Mouse (Mus musculus): Measurements from ENCODE around the gene Tspo2.

Tspo2 gene

DNA sequence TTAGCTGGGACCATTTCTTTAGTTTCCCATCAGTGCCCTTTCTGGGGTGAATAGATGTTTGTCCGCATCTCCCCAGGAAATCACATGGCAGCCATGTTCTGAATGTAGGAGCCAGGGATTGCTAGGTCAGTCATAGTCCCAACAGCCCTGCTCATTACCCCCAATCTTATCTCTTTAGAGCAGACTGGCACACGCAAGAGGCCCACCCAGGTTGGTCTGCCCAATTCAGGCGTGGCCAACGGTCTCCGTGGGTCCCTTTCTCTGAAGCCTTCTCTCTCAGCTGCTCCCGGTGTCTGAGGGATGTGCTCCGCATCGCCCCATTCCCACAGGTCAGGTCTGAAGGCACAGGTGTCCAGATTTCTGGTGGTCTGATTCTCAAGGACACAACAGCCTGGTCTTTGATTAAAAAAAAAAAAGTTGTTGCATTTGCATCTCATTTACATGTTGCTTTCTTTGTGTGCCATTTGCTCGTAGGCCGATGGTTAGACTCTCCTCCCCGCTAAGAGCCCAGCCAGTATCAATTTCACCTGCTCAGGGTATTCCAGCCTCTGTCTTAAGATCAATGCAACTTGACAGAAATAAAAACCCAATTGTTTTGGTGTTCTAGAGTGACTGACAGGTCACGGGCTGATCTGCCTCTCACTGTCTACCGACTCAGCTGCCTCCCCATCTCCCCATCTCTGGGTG lies 513 bp downstream of the Tspo2 start:
- no peak for DNase-seq

DNA sequence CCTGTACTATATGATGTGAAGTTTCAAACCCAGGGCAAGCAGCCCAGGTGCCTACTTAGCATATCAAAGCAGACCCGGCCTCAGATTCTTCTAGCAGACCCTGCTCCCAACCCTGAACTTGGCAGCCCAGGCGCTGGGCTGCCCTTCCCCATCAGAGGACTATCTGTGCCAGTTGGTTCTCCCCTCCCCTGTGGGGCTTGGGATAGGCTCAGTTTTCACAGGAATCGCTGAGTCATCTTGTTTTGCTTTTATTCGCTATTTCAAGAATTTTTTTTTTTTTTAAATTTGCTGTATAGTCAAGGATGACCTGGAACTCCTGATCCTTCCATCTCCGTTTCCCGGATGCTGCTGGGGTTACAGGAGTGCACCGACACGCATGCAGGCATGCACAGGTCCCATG lies 3.6 kb downstream of the Tspo2 start:
- no peak for DNase-seq

DNA sequence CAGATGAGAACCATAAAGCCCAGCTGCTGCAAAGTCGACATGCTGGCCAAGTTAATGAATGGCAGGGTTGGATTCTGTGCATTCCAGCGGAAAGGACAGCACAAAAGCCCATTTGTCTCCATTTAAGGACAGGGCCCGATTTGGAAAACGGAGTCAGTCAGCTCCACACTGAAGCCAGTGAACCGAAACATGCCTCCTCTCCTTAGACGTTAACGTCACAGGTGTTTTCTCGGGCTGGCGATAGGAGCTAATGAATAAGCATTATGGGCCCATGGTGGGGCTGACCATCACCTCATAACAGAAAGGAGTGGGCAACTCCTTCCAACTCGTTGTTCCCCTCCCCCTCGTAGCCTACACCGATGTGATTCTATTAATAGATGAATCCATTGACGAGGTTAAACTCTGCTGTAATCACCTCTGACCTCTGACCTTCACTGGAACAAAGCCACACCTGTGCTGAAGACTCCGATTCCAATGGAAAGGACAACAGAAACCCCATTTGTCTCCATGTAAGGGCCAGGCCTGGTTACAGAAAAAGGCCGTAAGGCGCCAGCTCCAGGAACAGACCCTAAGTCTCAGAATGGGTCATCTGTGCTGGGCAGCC lies 7.7 kb downstream of the Tspo2 start:
- DNase-seq, result no peak

- DNase-seq, result no peak
Measured at GRCm38 (mm10) chr17:48442745-48443457, 8.4 kb downstream of the Tspo2 start.

DNA sequence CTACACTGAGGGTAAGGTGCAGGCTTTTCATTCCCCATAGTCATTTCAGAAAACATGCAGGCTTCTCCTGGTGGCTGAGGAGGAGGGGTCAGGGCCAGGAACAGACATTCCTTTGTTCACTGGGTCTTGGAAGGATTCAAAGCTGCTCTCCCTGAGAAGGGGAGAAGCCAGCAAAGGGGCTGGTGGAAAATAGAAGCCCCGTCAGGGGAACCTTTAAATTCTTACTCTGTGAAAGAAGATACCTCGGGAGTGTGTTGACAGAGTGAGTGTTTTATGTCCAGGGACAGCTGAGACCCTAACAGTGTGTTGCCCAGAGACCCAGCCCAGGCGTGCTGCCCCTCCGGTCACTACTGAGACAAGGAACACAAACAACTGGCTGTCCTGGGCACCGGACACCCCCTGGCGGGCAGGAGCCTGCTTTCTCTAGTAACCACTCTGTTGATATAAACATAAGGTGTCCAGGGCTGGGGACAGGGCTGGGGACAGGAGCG lies 13.9 kb downstream of the Tspo2 start:
- DNase-seq, result no peak

- DNase-seq, result no peak
Measured at GRCm38 (mm10) chr17:48436487-48436886, 14.8 kb downstream of the Tspo2 start.

DNA sequence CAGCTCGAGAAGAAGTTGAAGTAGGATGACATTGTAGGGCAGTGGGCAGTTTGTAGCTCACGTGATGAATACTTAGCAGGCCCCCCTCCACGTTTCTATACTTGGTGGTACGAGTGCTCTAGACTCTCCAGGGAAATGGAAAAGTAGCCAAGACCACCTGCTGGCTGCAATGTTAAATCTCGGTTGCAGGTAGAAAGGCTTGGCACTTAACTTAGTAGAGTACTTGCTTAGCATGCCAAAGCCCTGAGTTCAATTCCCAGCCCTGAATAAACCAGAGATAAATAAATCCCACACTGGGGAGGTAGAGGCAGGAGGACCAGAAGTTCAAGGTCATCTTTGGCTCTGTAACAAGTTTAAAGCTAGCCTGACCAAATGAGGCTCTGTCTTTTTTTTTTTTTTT lies 16.8 kb downstream of the Tspo2 start:
- DNase-seq, result no peak

GRCm38 (mm10) chr17:48433689-48434330 lies 17.5 kb downstream of the Tspo2 start:
- no peak for DNase-seq

- DNase-seq, result no peak
Measured at GRCm38 (mm10) chr17:48433006-48433655, 18.2 kb downstream of the Tspo2 start.

GRCm38 (mm10) chr17:48432158-48432980 lies 19.0 kb downstream of the Tspo2 start, which contains the start of gene Apobec2:
TSS of gene Apobec2 (minus strand) at chr17:48432930.
- no peak for DNase-seq

DNA sequence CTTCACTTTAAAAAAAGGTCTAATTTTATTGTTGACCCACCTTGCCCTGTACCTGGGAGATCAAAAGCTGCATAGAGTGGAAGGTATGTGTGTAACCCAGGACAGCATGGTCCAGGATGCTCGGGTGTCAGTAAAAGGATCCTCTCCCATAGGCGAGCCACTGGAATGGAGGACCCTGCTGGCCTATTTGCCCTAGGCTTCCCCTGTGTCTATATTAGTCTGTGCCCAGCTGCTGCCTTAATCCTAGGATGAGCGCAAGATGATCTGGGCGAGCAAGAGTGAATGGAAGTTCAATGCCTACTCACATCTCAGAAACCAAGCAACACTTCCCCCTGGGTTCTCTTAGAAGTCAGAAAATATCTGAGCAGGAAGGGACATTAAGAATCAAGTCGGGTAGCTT lies 20.3 kb downstream of the Tspo2 start:
- no peak for DNase-seq

- DNase-seq, result no peak
Measured at GRCm38 (mm10) chr17:48430394-48430793, 20.9 kb downstream of the Tspo2 start.

DNA sequence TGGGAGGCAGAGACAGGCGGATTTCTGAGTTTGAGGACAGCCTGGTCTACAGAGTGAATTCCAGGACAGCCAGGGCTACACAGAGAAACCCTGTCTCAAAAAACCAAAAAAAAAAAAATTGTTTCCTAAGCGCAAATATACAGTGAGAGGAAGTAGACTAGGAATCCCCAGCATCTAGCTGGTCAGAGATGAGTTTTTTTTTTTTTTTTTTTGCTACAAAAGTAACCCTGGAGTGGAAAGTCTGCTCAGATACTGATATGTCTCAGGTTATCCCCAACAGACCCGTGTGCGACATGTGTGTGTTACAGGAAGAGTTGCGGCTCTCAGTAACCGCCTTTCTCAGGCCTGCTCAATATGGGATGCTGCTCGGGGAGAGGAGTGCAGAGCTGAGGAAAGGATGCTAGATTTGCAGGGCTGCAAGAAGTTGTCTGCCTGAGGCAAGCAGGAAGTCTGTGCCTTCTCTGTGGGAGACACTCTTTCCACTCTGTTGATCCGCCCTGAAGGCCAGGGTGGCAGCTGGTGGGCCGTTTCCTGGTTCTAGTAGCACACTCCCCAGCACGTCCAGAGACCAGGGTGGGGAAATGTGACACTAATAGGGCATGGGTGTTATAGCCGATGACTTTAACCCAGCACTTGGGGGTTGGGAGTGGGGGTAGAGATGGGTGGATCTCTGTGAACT lies 23.3 kb downstream of the Tspo2 start:
- no peak for DNase-seq

GRCm38 (mm10) chr17:48426991-48427750 lies 24.2 kb downstream of the Tspo2 start:
- no peak for DNase-seq

DNA sequence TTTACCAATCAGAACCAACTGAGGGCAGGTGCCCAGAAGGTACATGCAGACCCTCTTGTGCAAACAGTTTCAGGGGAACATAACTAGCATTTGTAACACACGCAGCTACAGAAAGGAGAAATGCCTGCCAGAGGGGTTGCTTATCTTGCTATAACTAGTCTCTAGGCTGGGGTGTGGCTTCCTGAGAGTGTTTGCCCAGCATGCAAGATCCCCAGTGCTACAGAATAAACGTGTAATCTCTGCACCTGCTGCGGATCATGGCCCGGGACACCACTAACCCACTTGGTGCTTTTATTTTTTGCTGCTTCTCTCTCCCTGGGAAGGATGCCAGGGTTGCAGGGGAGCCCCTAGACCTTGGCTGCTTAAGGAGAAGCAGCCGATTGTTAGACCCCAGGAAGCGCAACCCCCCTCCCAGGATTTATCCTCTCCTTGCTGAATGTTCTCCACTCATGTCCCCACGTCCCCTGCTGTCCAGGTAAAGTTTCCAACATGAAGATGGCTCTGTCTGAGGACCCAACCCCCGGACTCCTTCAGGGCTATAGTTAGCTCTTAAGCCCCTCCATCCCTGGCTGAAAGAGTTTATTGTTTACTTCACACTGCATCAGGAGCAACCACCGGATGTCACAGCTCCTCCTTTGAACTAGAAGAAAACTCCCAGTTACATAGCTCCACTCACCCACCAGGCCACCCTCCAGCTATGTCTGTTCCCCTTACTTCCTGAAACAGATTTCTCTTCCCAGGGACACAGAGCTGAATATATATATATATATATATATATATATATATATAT lies 25.3 kb downstream of the Tspo2 start:
- no peak for DNase-seq

DNA sequence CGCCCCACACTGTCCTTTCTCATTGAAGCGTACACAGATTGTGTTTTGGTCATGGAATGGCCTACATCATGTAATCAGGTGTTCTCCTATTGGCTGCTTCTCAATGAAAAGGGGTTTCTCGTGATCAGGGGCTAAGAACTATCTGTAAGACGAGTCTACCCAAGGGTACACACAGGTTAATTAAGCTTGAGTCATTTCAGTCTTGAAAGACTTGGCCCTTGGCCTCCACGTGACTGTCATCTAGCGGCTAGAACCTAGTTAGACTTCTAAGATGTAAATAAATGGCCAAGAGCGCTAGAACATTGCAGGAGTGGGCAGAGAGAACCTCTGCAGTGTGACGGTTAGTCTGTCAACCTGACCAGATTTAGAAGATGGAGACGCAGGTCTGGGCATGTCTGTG lies 27.1 kb downstream of the Tspo2 start:
- DNase-seq, result no peak

- no peak for DNase-seq
Measured at GRCm38 (mm10) chr17:48419571-48419970, 31.8 kb downstream of the Tspo2 start.

GRCm38 (mm10) chr17:48418781-48419180 lies 32.5 kb downstream of the Tspo2 start:
- DNase-seq, result peak; percentile 6

DNA sequence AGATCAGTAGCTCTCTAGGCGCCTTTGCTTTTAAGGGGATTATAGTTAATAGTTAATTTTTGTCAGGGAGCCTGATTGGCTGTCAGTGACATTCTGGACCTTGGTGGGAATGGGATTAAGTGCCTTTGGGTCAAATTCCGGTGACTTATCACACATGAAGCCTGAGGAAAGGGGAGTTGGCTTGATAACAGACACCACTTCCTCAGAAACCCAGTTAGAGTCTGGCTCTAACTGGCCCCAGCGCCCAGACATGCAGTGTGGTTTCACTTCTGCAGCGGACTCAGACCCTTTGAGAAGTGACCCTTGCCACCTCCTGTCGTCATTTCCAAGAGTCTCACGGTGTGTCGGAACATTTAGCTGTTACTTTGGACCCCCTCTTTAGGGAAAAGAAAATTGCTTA lies 33.1 kb downstream of the Tspo2 start:
- DNase-seq, result peak; percentile 10

- peak; percentile 13 for DNase-seq
Measured at GRCm38 (mm10) chr17:48417521-48417920, 33.8 kb downstream of the Tspo2 start.

Measured in cerebellum, adult 9-10 months (tissue).